Mouse (Mus musculus) liver, embryonic 18 days (tissue): Measurements from ENCODE around the gene Muc3a. TPM values are rescaled to one million over a fixed set of nuclear protein-coding genes. Genes with fewer than 3 reads are reported as not detected.

Experiments
- polyA plus RNA-seq: library from polyadenylated mRNA; depleted of rRNA; stranded (reverse); fragments of >200 nt; gene quantifications from 2 replicates; pipeline ENCODE4 v1.2.3, GENCODE M21; 2012; rRNA removed

Muc3a gene
- polyA plus RNA-seq = 0.10 and 0.14 TPM in 2 replicates

DNA sequence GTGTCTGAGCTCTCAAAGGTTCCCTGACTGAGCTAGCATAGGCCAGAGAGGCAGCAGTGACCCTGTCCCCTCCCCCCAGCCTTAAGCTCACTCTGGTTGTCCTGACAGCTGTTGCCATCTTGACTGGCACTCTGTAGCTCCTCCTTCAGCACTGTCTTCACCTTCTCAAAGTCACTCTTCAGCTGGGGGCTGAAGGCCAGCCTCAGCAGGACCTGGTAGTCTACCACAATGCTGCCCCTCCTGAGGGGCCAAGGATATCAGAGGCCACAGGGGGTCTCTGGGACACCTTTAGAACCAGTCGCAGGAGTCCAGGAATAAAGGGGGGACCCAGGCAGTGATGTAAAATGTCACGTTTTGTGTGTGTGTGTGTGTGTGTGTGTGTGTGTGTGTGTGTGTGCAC, at the start of gene Muc3a:
TSS of gene Muc3a (minus strand) at position 101 of the 400 bp plus-strand sequence.

Other genes with a start within 250 kb of the Muc3a start
- 7.6 and 10.3 TPM in 2 replicates for gene Cldn15, start 245.8 kb downstream of the Muc3a start, polyA plus RNA-seq
- gene Plod3, start 225.4 kb downstream of the Muc3a start, polyA plus RNA-seq = 18.9 and 20.6 TPM in 2 replicates
- gene Znhit1, start 224.4 kb downstream of the Muc3a start, polyA plus RNA-seq = 38.1 and 45.8 TPM in 2 replicates
- gene Vgf, start 186.0 kb downstream of the Muc3a start, polyA plus RNA-seq = 0.02 TPM in 1 of 2 replicates, not detected in the other
- 53.2 and 55.6 TPM in 2 replicates for gene Ap1s1, start 166.3 kb downstream of the Muc3a start, polyA plus RNA-seq
- gene Serpine1, start 140.1 kb downstream of the Muc3a start, polyA plus RNA-seq = 18.8 and 22.9 TPM in 2 replicates
- gene Trim56, start 96.2 kb downstream of the Muc3a start, polyA plus RNA-seq = 4.3 and 4.7 TPM in 2 replicates
- not detected in 2 replicates for gene Muc3, start 63.1 kb downstream of the Muc3a start, polyA plus RNA-seq
- 7.5 and 9.8 TPM in 2 replicates for gene Ache, start 75.1 kb upstream of the Muc3a start, polyA plus RNA-seq
- 5.0 and 5.8 TPM in 2 replicates for gene Ufsp1, start 82.2 kb upstream of the Muc3a start, polyA plus RNA-seq
- 53.3 and 69.7 TPM in 2 replicates for gene Srrt, start 95.3 kb upstream of the Muc3a start, polyA plus RNA-seq
- 8.9 and 9.3 TPM in 2 replicates for gene Trip6, start 102.0 kb upstream of the Muc3a start, polyA plus RNA-seq
- gene Slc12a9, start 121.2 kb upstream of the Muc3a start, polyA plus RNA-seq = 3.7 and 4.4 TPM in 2 replicates
- 10.1 and 13.1 TPM in 2 replicates for gene Ephb4, start 137.7 kb upstream of the Muc3a start, polyA plus RNA-seq